Mouse (Mus musculus) heart, adult 2 months (tissue): ENCODE measurements at regions not wholly inside any gene's neighbourhood (a gene's known extent, or its start where the extent isn't known, plus 50 kb on each side); places are given as distances from the start of the nearest gene placed in this dataset.

Source experiments
- CTCF ChIP-seq: fragments of 200-600 bp; IDR thresholded peaks from 2 replicates; pipeline ENCODE4 v1.8.1; 2022; ENCODE audit warnings: antibody characterized with exemption, mild to moderate bottlenecking, moderate library complexity
- POLR2A ChIP-seq: fragments of 200-500 bp; IDR thresholded peaks from 2 replicates; pipeline ENCODE4 v1.6.1; 2011; ENCODE audit warnings: mild to moderate bottlenecking, low read depth, low read length, control low read depth; ENCODE audit not compliant: insufficient read depth

DNA sequence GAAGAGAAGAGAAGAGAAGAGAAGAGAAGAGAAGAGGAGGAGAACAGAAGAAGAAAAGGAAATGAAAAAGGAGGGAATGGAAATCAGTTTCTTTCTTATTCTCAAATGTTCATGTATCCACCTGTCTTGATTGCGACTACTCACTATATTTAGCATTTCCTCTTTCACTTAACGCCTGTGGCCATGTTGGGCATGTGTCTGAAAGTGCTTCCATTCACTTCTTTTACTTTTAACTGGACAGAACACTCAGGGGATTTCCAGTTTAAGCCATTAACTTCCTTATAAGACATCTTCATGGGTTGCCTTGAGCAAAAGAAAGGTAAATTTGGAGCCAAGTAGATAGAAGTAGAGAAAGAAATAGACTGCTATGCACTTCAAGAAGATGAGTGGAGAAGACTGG is 226.3 kb upstream of the Klf6 start:
- TF ChIP-seq CTCF (no peak), POLR2A (no peak)
